ENCODE assay signal across 19 mouse cellular contexts in the genomic region with DNA sequence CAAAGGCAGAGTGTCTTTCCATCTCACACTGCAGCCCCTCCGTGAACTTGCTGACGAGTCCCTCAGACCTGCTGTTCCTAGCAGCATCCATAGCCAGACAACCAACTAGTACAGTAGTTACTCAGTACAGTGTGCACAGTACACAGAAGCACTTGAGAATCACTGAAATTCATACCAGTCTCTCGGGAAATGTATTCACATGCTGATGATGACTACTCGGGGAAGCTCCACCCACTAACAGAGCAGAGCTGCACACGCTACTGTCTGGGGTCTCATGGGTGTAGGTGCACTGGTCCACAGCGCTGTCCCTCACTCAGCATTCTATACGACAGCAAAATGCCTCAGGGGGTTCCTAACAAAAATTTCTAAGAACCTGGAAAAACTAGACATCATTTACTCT.
"Had no signal": no experiment of that assay in that cellular context is flagged by ENCODE, and none has a peak within 500 bp of the region (broad histone marks: within the 10 kb centered on the region; RNA-seq: fewer than 3 reads in every experiment).

No protein-coding gene starts in this region.

- H3K9ac ChIP-seq: liver, embryonic 13.5 days; lung, embryonic 14.5 days; midbrain, embryonic 12.5 days; midbrain, embryonic 15.5 days; neural tube, embryonic 12.5 days; neural tube, embryonic 15.5 days had no signal

- H3K4me1 ChIP-seq: liver, embryonic 13.5 days; midbrain, embryonic 12.5 days; midbrain, embryonic 15.5 days; neural tube, embryonic 12.5 days; neural tube, embryonic 15.5 days had no signal

- H3K27me3 ChIP-seq: liver, embryonic 13.5 days; midbrain, embryonic 12.5 days; midbrain, embryonic 15.5 days; neural tube, embryonic 12.5 days; neural tube, embryonic 15.5 days had no signal

- H3K4me3 ChIP-seq: layer of hippocampus, adult 2 months; left cerebral cortex, adult 2 months; liver, embryonic 13.5 days; midbrain, embryonic 12.5 days; midbrain, embryonic 15.5 days; neural tube, embryonic 12.5 days; neural tube, embryonic 15.5 days had no signal

- H3K27ac ChIP-seq: kidney, postnatal 0 days; layer of hippocampus, adult 2 months; left cerebral cortex, adult 2 months; liver, embryonic 13.5 days; macrophage; midbrain, embryonic 12.5 days; midbrain, embryonic 15.5 days; neural tube, embryonic 12.5 days; neural tube, embryonic 15.5 days had no signal

- DNase-seq: kidney, adult 18-20 months; kidney, postnatal 25 days; layer of hippocampus, adult 9-11 months; liver, embryonic 13.5 days; lung, embryonic 14.5 days; right cerebral cortex, adult 18-20 months; right cerebral cortex, postnatal 25 days; spleen, adult 18-20 months; thymus, adult 2 months; thymus, postnatal 25 days had no signal

- H3K4me2 ChIP-seq: liver, embryonic 13.5 days; lung, embryonic 14.5 days; midbrain, embryonic 12.5 days; midbrain, embryonic 15.5 days; neural tube, embryonic 12.5 days; neural tube, embryonic 15.5 days had no signal

- H3K9me3 ChIP-seq: liver, embryonic 13.5 days; midbrain, embryonic 12.5 days; midbrain, embryonic 15.5 days; neural tube, embryonic 12.5 days; neural tube, embryonic 15.5 days had no signal

- ATAC-seq: lung, postnatal 0 days; midbrain, embryonic 15.5 days had no signal
